Mouse (Mus musculus) monocyte, adult 5-6 weeks (primary cell): ENCODE results near the gene Sugp1. TPM values are rescaled to one million over a fixed set of nuclear protein-coding genes. Genes with fewer than 3 reads are reported as not detected.
"Not testable (repeated sequence)": the region's sequence is repeated elsewhere in the genome, so short reads cannot be mapped to it uniquely, and the experiment has no call there.

Experiments used
- ATAC-seq: fragments of 153-309, 156-312 bp; replicated peaks from 2 replicates; pipeline ENCODE4 v1.8.0; 2017; ENCODE audit warnings: mild to moderate bottlenecking; ENCODE audit not compliant: low TSS enrichment, insufficient number of reproducible peaks, severe bottlenecking, poor library complexity, low FRiP score
- total RNA-seq: library from RNA; stranded (forward); fragments of 200-1000, 200-491, 200-594 nt; gene quantifications from 3 replicates; pipeline ENCODE4 v1.2.3, GENCODE M21; 2017

Sugp1 gene
- total RNA-seq = 32.1 to 49.3 TPM (median 38.7 TPM) in 3 replicates

DNA sequence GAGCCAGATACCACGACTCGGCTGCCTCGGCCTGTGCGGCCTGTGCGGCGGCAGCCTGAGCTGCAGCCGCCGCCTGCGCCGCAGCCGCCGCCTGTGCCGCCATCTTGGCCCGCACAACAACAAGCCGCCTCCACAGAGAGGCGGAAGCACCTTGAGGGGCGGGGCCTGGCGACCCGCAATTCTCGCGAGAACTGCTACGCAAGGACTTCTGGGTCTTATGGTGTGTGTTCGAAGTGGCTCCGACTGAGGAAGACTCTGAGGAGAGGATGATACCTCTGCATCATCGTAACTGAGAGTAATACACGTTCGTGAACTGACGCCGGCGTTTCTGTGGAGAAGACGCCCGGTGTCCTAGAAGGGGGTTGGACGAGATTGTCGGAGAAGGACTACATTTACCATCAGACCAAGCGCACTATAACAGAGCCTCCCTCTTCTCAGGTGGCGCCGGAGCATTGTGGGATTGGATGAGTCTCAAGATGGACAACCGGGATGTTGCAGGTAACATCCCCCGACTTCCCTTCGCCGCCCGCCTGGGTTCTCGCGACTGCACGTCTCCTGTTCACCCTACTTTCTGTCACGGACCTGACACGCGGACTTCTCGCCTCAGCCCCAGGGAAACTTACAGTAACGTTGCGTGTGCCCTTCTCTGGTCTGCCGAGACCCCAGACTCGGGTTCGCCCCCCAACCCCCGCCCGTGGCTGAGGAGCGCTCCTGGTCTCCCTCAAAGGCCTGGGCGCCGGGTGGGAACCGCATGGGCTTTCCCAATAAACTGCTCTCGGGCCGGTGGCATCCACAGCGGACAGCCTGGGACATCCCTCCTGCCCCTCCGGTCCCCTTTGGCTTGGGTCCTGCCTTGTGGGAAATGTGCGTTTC, at the start of gene Sugp1, which contains the start of gene Mau2:
TSS of gene Sugp1 (plus strand) at position 231 of the 873 bp plus-strand sequence.
TSS of gene Mau2 (minus strand) at position 152 of the 873 bp plus-strand sequence.
- ATAC-seq = peak; percentile 94

DNA sequence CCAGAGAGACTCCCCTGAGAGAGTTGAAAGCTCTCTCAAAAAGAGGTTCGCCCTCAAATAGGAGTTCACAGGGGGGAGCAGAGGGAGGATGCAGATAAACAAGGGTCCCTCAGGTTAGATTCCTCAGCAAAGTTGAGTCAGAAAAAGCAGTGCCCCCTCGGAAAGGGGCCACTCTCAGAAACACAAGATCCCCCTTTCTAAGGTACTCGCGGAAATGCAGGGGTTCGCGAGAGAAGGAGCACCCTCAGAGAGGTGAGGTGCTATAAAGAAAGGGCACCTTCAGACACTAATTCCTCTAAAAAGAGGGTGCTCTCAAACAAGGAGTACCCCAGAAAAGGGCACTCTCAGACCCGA, 47.2 kb upstream of the Sugp1 start:
- no peak for ATAC-seq

DNA sequence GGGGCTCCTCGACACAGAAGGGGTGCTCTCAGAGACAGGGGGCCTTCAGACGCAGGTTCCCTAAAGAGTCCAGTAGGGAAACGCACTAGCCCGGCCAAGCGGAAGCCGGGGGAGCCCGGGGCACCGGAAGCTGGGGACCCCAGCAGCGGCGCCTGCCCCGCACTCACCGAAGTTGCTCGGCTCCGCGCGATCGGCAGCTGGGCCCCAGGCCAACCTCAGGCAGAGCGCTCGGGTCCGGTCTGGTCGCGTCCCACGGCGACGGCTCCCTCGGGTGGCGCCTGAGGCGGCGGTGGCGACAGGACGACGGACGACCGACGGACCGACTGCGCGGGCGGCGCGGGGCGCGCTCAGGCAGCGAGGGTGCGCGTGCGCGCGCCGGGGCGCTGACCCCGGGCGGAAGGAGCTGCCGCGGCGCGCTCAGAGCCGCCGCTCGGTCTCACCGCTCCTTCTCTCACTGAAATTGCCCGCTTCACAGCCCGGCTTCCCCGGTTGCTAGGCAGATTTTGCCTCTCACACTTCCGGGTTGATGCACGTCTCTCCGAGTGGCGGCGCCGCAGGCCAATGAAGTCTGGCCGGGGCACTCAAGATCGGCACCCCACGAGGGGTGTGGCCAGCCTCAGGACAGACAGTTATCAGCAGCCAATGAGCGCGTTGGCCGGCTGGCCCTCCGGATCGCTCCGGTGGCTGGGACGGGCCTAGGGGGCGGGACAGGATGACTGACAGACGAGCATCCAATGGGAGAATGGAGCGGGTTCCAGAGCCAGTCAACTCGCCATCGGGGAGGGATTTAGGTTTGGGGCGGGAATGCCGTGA, 46.6 kb upstream of the Sugp1 start, which contains the start of gene Gatad2a:
TSS of gene Gatad2a (minus strand) at position 609 of the 813 bp plus-strand sequence.
- peak; percentile 93 for ATAC-seq

DNA sequence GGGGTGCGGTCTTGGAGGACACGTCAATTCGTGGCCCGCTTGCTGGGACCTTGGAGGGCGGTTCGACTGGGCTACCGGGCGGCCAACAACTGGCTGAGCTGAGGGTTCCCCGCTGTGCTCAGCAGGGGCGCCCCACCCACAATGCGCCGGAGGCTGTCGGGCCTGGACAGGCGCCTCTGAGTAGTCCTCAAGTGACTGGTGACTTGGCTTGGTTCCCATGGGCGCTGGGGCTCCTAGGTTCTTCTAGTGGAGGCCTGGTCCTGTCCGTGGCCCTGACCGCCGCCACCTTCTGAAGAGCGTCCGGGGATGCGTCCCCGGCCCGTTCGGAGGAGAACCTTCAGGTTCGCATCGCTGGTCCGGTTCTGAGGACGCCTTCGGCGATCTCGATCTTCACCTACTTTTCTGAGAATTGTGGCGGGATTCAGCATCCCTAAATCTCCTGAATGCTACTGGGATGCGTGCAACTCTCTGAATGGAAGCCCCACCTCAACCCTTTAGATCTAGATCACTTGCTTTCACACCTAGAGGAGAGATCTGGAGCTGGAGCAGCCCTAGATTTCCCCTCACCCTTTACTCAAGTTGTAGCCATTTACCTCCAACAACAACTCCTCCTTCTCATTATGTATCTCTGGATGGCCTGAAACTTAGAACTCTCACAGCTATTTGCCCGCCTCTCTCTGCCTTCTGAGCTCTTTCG, 45.9 kb upstream of the Sugp1 start:
- no peak for ATAC-seq

DNA sequence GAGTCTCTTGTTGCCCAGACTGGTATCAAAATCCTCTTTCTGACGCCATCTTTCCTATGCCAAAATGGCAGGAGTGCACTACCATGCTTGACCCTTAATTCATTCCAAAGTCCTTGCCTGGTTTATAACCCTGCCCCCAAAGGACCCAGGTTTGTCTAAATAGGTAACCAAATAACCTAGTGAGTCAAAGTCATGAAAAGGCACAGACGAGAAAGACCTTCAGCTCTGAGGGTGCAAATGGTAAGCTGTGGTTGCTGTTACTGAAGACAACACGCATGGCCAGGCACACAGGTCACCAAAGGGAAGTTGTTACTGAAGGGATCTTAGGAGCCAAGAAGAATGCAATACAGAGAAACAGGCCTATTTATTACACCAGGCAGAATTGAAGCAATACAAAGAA, 43.9 kb upstream of the Sugp1 start:
- ATAC-seq = no peak

DNA sequence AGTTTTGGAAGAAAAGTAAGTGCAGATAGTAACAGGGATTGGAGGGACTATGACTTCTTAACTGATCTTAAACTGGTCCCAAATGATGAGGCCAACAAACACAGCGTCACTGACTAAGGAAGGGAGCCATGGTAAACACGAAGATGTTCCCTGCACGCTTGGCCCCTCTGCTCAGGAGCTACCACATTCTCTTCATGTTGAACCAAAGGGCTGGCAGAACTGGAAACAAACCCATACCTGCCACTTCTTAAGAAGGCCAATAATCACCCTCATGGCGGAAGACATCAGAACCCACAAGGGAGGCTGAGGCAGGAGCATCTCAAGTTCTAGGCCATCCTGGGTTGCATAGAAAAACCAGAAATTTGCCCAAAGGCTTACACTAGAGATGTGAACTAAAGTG, 43.4 kb upstream of the Sugp1 start:
- no peak for ATAC-seq

DNA sequence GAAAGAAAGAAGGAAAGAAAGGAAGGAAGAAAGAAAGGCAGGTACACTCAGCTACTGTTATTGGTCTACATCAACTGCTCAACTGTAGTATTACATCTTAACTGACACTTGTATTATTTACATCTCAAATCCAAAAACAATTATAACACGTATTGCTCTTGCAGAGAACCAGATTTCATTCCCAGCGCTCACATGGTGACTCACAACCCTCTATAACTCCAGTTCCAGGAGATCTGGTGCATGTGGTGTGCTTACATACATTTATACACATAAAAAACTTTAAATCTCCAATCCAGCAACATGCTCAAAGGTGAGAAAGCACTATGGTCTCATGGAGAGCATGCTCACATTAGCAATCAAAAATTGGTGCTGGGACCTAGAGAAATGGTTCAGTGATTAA, 42.4 kb upstream of the Sugp1 start:
- ATAC-seq = no peak

DNA sequence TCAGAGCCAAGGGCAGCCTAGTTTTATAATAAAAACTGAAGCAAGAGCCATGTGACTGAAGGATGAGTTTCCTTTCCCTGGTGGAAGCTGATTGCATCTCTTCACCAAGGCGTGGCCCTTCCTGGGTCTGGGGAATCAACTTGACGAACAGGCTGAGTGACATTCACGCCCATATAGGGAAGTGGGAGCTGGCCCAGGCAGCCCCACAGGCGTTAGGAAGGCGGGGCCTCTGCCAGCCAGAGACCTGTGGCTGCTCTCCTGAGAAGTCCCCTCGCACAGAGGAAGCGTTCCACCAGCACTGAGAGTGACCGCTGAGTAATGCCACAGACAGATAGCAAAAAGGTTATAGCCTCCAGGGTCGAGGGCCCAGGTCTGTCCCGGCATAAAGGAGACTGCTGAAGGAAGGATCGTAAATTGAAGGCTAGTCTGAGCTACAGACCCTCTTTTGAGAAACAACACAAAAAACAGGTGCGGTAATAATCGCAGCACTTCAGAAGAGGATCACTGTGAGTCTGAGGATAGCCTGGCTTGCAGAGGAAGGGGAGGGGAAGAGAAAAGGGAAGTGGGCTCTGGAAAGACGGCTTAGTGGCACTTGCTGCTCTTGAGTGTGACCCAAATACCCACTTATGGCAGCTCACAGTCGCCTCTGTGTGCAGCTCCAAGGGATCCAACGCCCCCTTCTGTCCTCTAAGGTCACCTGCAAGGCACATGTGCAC, 41.3 kb upstream of the Sugp1 start:
- ATAC-seq = peak; percentile 77

DNA sequence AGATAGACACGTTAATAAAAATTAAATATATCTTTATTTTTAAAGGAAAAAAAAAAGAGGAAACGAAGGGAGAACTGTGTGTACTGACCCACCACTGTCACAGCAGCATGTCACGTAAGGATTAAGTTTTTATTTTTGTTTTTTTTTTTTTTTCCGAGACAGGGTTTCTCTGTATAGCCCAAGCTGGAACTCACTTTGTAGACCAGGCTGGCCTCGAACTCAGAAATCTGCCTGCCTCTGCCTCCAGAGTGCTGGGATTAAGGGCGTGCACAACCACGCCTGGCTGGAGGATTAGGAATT, 40.8 kb upstream of the Sugp1 start:
- not testable (repeated sequence) for ATAC-seq

DNA sequence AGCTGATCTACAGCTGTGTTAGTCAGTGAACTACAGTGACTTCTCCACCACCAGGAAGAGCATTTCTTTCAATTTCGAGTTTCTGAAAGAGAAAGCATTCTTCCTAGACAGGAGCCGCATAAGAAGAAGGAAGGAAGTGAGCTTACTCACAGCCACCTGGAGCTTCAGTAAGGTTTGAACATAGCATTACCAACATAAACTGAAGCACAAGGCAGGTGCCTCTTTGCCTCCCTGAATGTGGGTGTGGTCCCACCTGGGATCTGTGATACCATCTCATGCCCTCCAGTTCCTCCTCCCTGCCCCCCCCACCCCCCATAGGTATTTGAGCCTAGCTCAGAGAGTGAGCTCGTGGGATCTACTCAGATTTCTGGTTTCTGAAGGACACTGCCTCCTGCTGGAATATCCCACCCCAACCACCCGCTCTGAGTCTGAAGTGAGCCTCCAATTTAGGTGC, 39.4 kb upstream of the Sugp1 start:
- ATAC-seq = 0 out of 2 replicates have a peak, but pooled peaks have one; percentile 15

DNA sequence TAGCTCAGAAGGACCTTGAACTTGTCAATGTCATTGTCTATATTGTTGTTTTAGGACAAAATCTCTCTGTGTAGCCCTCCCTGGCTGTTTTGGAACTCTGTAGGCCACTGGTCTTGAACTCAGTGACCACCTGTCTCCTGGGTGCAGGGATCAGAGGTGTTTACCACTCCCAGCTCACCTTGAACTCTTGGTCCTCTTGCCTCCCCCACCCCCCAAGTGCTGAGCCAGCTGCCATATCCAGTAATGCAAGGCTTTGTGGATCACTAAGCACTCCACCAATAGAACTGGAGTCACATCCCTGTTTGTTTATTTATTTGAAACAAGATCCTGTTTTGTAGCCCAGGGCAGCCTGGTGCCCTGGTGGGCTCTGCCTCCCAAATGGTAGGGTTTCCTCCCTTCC, 38.3 kb upstream of the Sugp1 start:
- ATAC-seq = no peak

DNA sequence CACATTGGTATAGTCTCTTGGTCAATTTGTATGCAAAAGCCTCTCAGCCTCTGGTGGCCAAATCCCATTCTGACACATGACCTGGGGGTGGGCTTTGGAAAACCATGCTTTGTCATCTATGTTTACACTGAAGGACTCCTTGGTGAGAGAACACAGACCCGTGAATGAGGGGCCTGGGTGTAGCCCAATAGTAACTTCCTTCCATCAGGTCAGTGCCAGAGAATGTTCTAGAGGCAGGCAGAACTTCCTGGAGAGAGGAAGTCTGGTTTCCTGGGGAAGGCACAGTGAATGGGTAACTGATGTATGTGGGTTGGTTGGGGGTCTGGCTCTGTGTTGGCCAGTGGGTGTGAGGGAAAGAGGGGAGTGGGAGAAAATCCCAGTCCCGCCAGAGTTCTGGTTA, 37.4 kb upstream of the Sugp1 start:
- no peak for ATAC-seq

DNA sequence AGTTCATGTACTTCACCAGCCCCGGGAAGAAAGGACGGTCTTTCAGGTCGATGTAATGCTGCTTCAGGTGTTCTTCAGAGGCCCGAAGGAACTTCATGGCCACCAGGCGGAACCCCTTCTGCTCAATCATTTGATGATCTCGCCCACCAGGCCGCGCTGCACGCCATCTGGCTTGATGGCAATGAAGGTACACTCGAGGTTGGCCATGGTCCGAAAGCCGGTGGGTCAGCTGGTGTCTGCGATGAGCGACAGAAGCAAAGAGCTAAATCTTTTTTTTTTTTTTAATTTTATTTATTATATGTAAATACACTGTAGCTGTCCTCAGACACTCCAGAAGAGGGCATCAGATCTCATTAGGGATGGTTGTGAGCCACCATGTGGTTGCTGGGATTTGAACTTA, 31.8 kb upstream of the Sugp1 start:
- ATAC-seq = not testable (repeated sequence)

DNA sequence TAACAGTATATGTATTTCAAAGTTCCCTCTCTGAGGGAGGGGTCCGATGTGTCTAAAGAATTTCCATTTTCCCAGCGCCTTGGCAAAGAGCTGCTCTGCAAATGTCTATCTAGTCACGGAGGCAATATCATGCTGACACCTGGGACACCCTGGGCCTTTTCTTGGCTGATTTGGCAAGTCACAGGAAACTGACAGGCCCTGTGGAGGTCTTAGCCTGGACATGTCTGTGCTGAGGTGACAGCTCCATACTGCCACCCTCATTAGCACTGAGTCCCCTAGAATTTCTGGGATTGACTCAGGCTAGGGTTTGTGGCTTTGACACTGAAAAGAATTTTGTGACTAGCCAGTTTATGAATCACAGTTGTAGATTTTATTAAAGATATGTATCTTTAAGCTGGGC, 30.3 kb upstream of the Sugp1 start:
- ATAC-seq = no peak

DNA sequence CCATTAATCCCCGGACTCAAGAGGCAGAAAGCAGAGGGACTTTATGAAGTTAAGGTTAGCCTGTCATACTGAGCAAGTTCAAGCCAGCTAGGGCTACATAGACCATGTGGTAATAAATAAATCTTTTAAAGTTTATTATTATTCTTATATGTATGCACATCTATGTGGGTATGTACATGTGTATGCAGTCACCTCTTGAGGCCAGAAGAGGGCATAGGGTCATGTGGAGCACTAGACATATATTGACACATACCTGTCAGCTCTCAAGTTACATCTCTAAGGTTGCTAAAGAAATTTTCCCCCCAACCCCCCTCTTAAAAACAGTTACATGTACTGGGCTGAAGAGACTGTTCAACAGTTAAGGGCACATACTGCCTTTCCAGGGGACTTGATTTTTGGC, 29.9 kb upstream of the Sugp1 start:
- no peak for ATAC-seq

DNA sequence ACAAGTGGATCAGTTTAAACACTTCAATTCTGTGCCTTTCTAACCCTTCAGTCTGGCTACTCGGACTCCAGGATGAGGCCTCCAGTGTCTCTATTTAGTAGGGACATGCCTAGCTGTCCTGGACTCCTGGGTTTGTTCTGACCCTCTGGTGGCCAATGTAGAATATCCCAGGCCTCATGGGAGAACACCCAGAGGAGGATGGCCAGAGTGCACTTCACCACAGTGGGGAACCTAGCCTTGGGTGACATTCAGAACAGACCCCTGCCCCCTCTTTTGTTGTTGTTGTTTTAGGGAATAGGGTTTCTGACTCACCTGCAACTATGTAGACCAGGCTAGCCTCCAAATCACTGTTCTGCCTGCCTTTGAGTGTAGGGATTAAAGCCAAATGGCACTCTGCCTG, 27.6 kb upstream of the Sugp1 start:
- ATAC-seq = no peak

DNA sequence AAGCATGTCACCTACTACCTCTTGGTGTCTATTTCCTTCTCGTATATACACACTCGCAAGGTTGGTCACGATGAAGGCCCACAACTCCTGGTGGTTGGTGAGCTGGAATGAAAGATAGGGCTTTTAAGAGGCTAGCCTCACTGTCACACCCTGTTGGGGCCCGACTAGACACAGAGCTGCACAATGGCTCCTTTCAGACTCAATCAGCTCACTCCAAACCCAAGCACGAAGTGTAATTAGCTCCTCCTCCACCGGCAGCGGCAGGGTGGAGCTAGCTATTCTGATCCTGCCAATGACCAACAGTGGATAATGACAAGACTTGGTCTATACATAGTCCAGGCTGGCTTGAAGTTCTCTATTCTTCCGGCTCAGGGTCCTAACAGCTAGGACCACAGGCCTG, 19.0 kb upstream of the Sugp1 start:
- ATAC-seq = no peak

DNA sequence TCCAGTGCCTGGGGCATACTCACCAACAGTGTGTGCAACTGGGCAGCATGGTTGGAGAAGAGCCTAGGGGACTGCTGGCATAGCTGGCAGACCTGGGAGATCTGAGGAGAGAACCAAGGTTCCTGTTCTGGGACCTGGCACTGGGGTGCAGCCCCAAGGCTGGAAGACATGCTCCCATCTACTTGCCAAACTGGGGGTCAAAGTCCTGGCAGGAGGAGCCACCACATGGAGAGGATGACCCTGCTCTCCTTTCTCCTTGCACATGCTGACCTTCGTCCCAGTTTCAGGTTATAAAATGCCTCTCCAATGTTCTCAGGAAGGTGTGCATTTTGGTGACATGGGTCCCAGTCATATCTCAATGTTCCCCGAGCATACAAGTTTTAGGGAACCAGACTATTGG, 16.5 kb upstream of the Sugp1 start:
- no peak for ATAC-seq

DNA sequence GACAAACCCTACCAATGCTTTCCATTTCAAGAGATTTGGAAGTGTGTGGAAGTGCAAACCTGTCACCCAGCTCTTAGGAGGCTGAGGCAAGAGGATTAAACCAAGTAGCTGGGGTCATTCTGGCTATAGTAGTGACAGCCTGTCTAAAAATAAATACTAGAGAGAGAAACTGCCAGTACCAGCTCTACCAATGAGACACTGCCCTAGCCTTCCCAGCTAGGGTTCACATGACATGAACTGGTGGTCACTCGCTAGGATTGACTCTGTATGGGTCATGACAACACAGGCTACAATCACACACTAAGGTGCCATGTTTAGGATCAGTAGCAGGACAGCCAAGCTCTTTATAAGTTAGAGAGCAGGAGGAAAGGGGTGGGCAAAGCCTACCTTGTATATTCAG, 12.4 kb upstream of the Sugp1 start:
- no peak for ATAC-seq
